Mouse (Mus musculus) mature B cell (primary cell): ENCODE data around the gene Spcs1.

ENCODE experiments used
- in situ Hi-C: fragments of 300-500 bp; cut with MboI; formaldehyde crosslinking; loops from 2 replicates; pipeline ENCODE4 v1.14.3; 2019

The Spcs1 gene

GRCm38 (mm10) chr14:31001307-31002205, at the start of gene Spcs1, which contains the start of gene Glt8d1:
TSS of gene Spcs1 (minus strand) at chr14:31001672.
TSS of gene Glt8d1 (plus strand) at chr14:31001400.
- in situ Hi-C loops = no loop called here

GRCm38 (mm10) chr14:31045817-31046216, 44.3 kb upstream of the Spcs1 start:
- in situ Hi-C loops = no loop called here

GRCm38 (mm10) chr14:31045296-31045695, 43.8 kb upstream of the Spcs1 start:
- in situ Hi-C loops = no loop called here

GRCm38 (mm10) chr14:31025785-31026184, 24.3 kb upstream of the Spcs1 start:
- in situ Hi-C loops = no loop called here

GRCm38 (mm10) chr14:31022579-31022978, 21.1 kb upstream of the Spcs1 start:
- in situ Hi-C loops = no loop called here

GRCm38 (mm10) chr14:31019331-31020205, 18.1 kb upstream of the Spcs1 start:
- in situ Hi-C loops = no loop called here

- in situ Hi-C loops = no loop called here
Measured at GRCm38 (mm10) chr14:31018860-31019291, 17.4 kb upstream of the Spcs1 start, which contains the start of the genes Pbrm1 and Gnl3. TSS of gene Pbrm1 (plus strand) at chr14:31019138. TSS of gene Gnl3 (minus strand) at chr14:31019152.

GRCm38 (mm10) chr14:31017854-31018253, 16.4 kb upstream of the Spcs1 start:
- in situ Hi-C loops = no loop called here

GRCm38 (mm10) chr14:31016063-31016462, 14.6 kb upstream of the Spcs1 start:
- in situ Hi-C loops = no loop called here

GRCm38 (mm10) chr14:31013928-31014327, 12.5 kb upstream of the Spcs1 start:
- in situ Hi-C loops = no loop called here

- in situ Hi-C loops = no loop called here
Measured at GRCm38 (mm10) chr14:31011588-31011987, 10.1 kb upstream of the Spcs1 start.

- in situ Hi-C loops = no loop called here
Measured at GRCm38 (mm10) chr14:31006779-31007178, 5.3 kb upstream of the Spcs1 start.

GRCm38 (mm10) chr14:31004527-31004926, 3.1 kb upstream of the Spcs1 start:
- in situ Hi-C loops = no loop called here

GRCm38 (mm10) chr14:31000816-31001306, 611 bp downstream of the Spcs1 start:
- in situ Hi-C loops = no loop called here

- in situ Hi-C loops = no loop called here
Measured at GRCm38 (mm10) chr14:31000356-31000755, 1.1 kb downstream of the Spcs1 start.

GRCm38 (mm10) chr14:30996417-30996816, 5.1 kb downstream of the Spcs1 start:
- in situ Hi-C loops = no loop called here

GRCm38 (mm10) chr14:30976222-30976621, 25.2 kb downstream of the Spcs1 start:
- in situ Hi-C loops = no loop called here

- in situ Hi-C loops = no loop called here
Measured at GRCm38 (mm10) chr14:30974204-30974603, 27.3 kb downstream of the Spcs1 start.

GRCm38 (mm10) chr14:30960366-30960765, 41.1 kb downstream of the Spcs1 start:
- in situ Hi-C loops = no loop called here

GRCm38 (mm10) chr14:30959031-30959430, 42.4 kb downstream of the Spcs1 start:
- in situ Hi-C loops = no loop called here

- in situ Hi-C loops = no loop called here
Measured at GRCm38 (mm10) chr14:30958517-30958916, 43.0 kb downstream of the Spcs1 start.

GRCm38 (mm10) chr14:30951154-30951825, 50.2 kb downstream of the Spcs1 start, which contains the start of gene Nek4:
TSS of gene Nek4 (plus strand) at chr14:30951377.
- in situ Hi-C loops = no loop called here
